24 mouse cellular contexts compared by ENCODE assay signal in genomic region chr6:85436631-85437030, GRCm38 (mm10). TPM values are rescaled to one million over a fixed set of nuclear protein-coding genes. Genes with fewer than 3 reads are reported as not detected.
"Had no signal": no experiment of that assay in that cellular context is flagged by ENCODE, and none has a peak within 500 bp of the region (broad histone marks: within the 10 kb centered on the region; RNA-seq: fewer than 3 reads in every experiment).

No protein-coding gene starts in this region.

- H3K4me2 ChIP-seq: lung, embryonic 15.5 days; midbrain, embryonic 11.5 days; midbrain, embryonic 13.5 days; midbrain, embryonic 15.5 days; neural tube, embryonic 12.5 days; stomach, embryonic 15.5 days had no signal

- H3K4me3 ChIP-seq: lung, embryonic 15.5 days; midbrain, embryonic 13.5 days; midbrain, embryonic 15.5 days; neural tube, embryonic 12.5 days; stomach, embryonic 15.5 days had no signal

- H3K9ac ChIP-seq: liver, postnatal 0 days; lung, embryonic 15.5 days; midbrain, embryonic 13.5 days; midbrain, embryonic 15.5 days; neural tube, embryonic 12.5 days; stomach, embryonic 15.5 days had no signal

- ATAC-seq: liver, postnatal 0 days; lung, postnatal 0 days; midbrain, embryonic 13.5 days; midbrain, embryonic 15.5 days had no signal

- H3K9me3 ChIP-seq: lung, embryonic 15.5 days; midbrain, embryonic 13.5 days; midbrain, embryonic 15.5 days; neural tube, embryonic 12.5 days; stomach, embryonic 15.5 days had no signal

- H3K27ac ChIP-seq: lung, embryonic 15.5 days; midbrain, embryonic 13.5 days; midbrain, embryonic 15.5 days; neural tube, embryonic 12.5 days; stomach, embryonic 15.5 days; stomach, postnatal 0 days had no signal

- DNase-seq: liver, postnatal 0 days; lung, adult 2 months; lung, postnatal 4 days; right cerebral cortex, postnatal 14 days; thymus, adult 2 months; thymus, postnatal 25 days; thymus, postnatal 4 days had no signal

- H3K27me3 ChIP-seq: lung, embryonic 15.5 days; midbrain, embryonic 13.5 days; midbrain, embryonic 15.5 days; neural tube, embryonic 12.5 days; stomach, embryonic 15.5 days had no signal

RNA-seq across cellular contexts. Expression of gene Noto, which starts 12.9 kb away (rescaled TPM):
- total RNA-seq: megakaryocyte, adult 5-6 weeks; megakaryocyte-erythroid progenitor cell, adult 5-6 weeks; midbrain, postnatal 0 days; monocyte, adult 5-6 weeks; neutrophil, adult 5-6 weeks had no signal
- polyA plus RNA-seq: liver, postnatal 0 days; lung, adult 2 months; midbrain, embryonic 11.5 days; midbrain, embryonic 13.5 days; midbrain, embryonic 15.5 days; midbrain, postnatal 0 days; neural tube, embryonic 12.5 days; neural tube, embryonic 14.5 days; spleen, adult 2 months; stomach, embryonic 15.5 days; stomach, postnatal 0 days; testis, adult 2 months; urinary bladder, adult 2 months had no signal
